Comparison of ENCODE assay signal across 8 mouse cellular contexts in genomic region chr9:35282006-35282850, GRCm38 (mm10). TPM values are rescaled to one million over a fixed set of nuclear protein-coding genes. Genes with fewer than 3 reads are reported as not detected.
DNase-seq lines count a peak whose midpoint lies in the region; ATAC-seq lines count a peak whose summit lies in the region.

No protein-coding gene starts in this region.

- peak; percentile 88 for ATAC-seq in activated CD4-positive, CD25-positive, alpha-beta regulatory T cell, adult 4 months

- peak; percentile 58 to 83 for DNase-seq in layer of hippocampus, adult 18-20 months (ENCODE audit: low spot score in 2 of 2)
- DNase-seq in layer of hippocampus, adult 9-10 months (ENCODE audit: low spot score): no peak
- DNase-seq in embryo, embryonic 10.5 days (ENCODE audit: low spot score): peak; percentile 85
- DNase-seq in heart, adult 8-10 months (ENCODE audit: low spot score): peak; percentile 69
- peak; percentile 69 for DNase-seq in kidney, postnatal 14 days
- DNase-seq in lung, postnatal 25 days (ENCODE audit: low spot score): peak; percentile 56
- DNase-seq in skeletal muscle tissue, adult 2 months (ENCODE audit: low read depth, low spot score): peak; percentile 65

RNA-seq across cellular contexts. Expression of gene Rpusd4, which starts 14.6 kb away (rescaled TPM):
- 10 to 100 TPM; 11.9 to 13.5 TPM for total RNA-seq in layer of hippocampus, adult 18-20 months (2021)
- 10 to 100 TPM; 33.1 to 39.0 TPM for polyA plus RNA-seq in activated CD4-positive, CD25-positive, alpha-beta regulatory T cell, adult 4 months (2017; shearing (Covaris generic))
- total RNA-seq in heart, adult 8-10 months (2022): 10 to 100 TPM; 12.7 to 14.5 (median 13.7) TPM

RNA-seq across cellular contexts. Expression of gene Fam118b, which starts 14.6 kb away (rescaled TPM):
- 10 to 100 TPM; 28.9 to 29.1 TPM for total RNA-seq in layer of hippocampus, adult 18-20 months (2021)
- 10 to 100 TPM; 58.5 to 59.7 TPM for polyA plus RNA-seq in activated CD4-positive, CD25-positive, alpha-beta regulatory T cell, adult 4 months (2017; shearing (Covaris generic))
- total RNA-seq in heart, adult 8-10 months (2022): 10 to 100 TPM; 13.6 to 17.4 (median 14.5) TPM
